Mouse (Mus musculus) neural tube, embryonic 10.5 days (tissue): ENCODE data around the gene Nrip2.

Experiments used
- DNase-seq: peaks from one replicate; pipeline ENCODE4 v3.0.0-alpha.2; 2017; ENCODE audit warnings: low spot score; ENCODE audit errors: extremely low spot score

The Nrip2 gene

GRCm38 (mm10) chr6:128397574-128398261 is 1.4 kb upstream of the Nrip2 start:
- no peak for DNase-seq

GRCm38 (mm10) chr6:128399421-128400185 is 507 bp downstream of the Nrip2 start:
- DNase-seq: peak; percentile 19

GRCm38 (mm10) chr6:128404708-128405107 is 5.6 kb downstream of the Nrip2 start:
- no peak for DNase-seq

GRCm38 (mm10) chr6:128408544-128409125 is 9.5 kb downstream of the Nrip2 start:
- no peak for DNase-seq

GRCm38 (mm10) chr6:128410305-128410704 is 11.2 kb downstream of the Nrip2 start:
- DNase-seq: no peak

GRCm38 (mm10) chr6:128411115-128411514 is 12.0 kb downstream of the Nrip2 start:
- DNase-seq: peak; percentile 83

- DNase-seq: no peak
Observed at GRCm38 (mm10) chr6:128416169-128416568, 17.1 kb downstream of the Nrip2 start.

- DNase-seq: no peak
Observed at GRCm38 (mm10) chr6:128418076-128418475, 19.0 kb downstream of the Nrip2 start.

GRCm38 (mm10) chr6:128421036-128421435 is 21.9 kb downstream of the Nrip2 start:
- DNase-seq: no peak

GRCm38 (mm10) chr6:128421480-128421879 is 22.4 kb downstream of the Nrip2 start:
- DNase-seq: no peak

- DNase-seq: no peak
Observed at GRCm38 (mm10) chr6:128423496-128424268, 24.6 kb downstream of the Nrip2 start.

GRCm38 (mm10) chr6:128424269-128425019 is 25.3 kb downstream of the Nrip2 start, which contains the start of gene Itfg2:
Gene Itfg2 (minus strand): TSS chr6:128424931.
- peak; percentile 94 for DNase-seq

- no peak for DNase-seq
Observed at GRCm38 (mm10) chr6:128425046-128425445, 25.9 kb downstream of the Nrip2 start.

GRCm38 (mm10) chr6:128427571-128427970 is 28.5 kb downstream of the Nrip2 start:
- DNase-seq: no peak

GRCm38 (mm10) chr6:128429300-128429699 is 30.2 kb downstream of the Nrip2 start:
- DNase-seq: no peak

GRCm38 (mm10) chr6:128429826-128430225 is 30.7 kb downstream of the Nrip2 start:
- DNase-seq: no peak

GRCm38 (mm10) chr6:128432356-128432915 is 33.3 kb downstream of the Nrip2 start:
- DNase-seq: no peak

- no peak for DNase-seq
Observed at GRCm38 (mm10) chr6:128433566-128433965, 34.5 kb downstream of the Nrip2 start.

- no peak for DNase-seq
Observed at GRCm38 (mm10) chr6:128435474-128435873, 36.4 kb downstream of the Nrip2 start.

- DNase-seq: no peak
Observed at GRCm38 (mm10) chr6:128436356-128437005, 37.4 kb downstream of the Nrip2 start.
